Mouse (Mus musculus) ES-Bruce4 (cell line): ENCODE measurements around the gene Rph3al.

Experiments used
- CTCF ChIP-seq: IDR thresholded peaks from one replicate; pipeline ENCODE4 v1.8.1; 2011; ENCODE audit warnings: low read depth, low read length
- EP300 ChIP-seq: IDR thresholded peaks from 2 replicates; pipeline ENCODE4 v1.6.1; 2011; ENCODE audit warnings: low read depth, low read length; ENCODE audit not compliant: insufficient read depth

DNA sequence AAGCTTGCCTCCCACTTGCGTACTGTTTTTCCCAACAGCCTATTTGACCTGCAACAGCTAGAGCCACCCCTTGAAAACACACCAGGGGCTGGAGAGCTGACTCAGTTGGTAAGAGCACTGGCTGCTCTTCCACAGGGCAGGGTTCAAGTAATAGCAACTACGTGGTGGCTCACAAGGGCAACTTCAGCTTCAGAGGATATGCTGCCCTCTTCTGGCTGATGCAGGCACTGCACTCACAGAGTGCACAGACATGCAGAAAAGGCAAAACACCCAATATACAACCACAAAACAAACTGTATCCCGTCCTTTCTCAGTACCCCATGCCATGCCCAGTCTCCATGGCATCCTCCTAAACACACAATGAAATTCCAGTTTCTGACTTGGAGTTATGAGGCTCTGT is 34.7 kb downstream of the Rph3al start:
- TF ChIP-seq CTCF (peak; percentile 93), EP300 (no peak)
